Mouse (Mus musculus): ENCODE measurements around the gene Mcts1. TPM values are rescaled to one million over a fixed set of nuclear protein-coding genes. Genes with fewer than 3 reads are reported as not detected.

Mcts1 gene
- polyA plus RNA-seq, 1 experiment: 0.11 TPM

- no peaks in the 10 kb centered on the region for H3K36me3 ChIP-seq (ENCODE audit: control insufficient read depth)
- no peaks in the 10 kb centered on the region for H3K4me1 ChIP-seq (ENCODE audit: control insufficient read depth)
- no peak overlapping the region for H3K4me3 ChIP-seq (replicated peaks)
- TF ChIP-seq GATA1 (IDR thresholded peaks at IDR 0.05; ENCODE audit: low read length) (no peak), TAL1 (IDR thresholded peaks at IDR 0.05; ENCODE audit: low read length) (no peak)
- no peaks in the 10 kb centered on the region; the same call in 1 of the 2 replicates for H3K27me3 ChIP-seq (ENCODE audit: control insufficient read depth)
- peaks cover 7% of the 10 kb centered on the region for H3K9me3 ChIP-seq (ENCODE audit: control insufficient read depth, low read length)
Observed at GRCm38 (mm10) chrX:38650404-38651039, 50.1 kb downstream of the Mcts1 start.

DNA sequence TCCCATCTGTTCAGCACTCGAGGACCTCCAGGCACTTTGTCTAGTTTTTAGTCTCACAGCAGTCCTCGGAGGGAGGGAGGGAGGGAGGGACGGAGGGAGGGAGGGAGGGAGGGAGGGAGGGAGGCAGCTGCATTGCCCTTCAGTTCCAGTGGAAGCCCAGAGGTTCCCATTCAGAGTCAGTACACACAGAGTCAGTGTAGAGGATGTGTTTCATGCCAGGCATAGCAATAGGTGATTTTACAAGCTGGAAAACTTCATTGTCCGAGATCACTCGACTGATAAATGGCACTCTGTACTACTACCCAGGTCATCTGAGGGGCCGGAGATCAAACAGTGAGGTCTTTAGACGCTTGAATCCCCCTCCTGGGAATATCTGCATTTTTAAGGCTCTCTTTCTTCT is 50.8 kb downstream of the Mcts1 start:
- H3K36me3 ChIP-seq (ENCODE audit: control insufficient read depth): no peaks in the 10 kb centered on the region
- TF ChIP-seq GATA1 (IDR thresholded peaks at IDR 0.05; ENCODE audit: low read length) (no peak), TAL1 (IDR thresholded peaks at IDR 0.05; ENCODE audit: low read length) (no peak)
- H3K27me3 ChIP-seq (ENCODE audit: control insufficient read depth): no peaks in the 10 kb centered on the region; the same call in 1 of the 2 replicates
- H3K4me1 ChIP-seq (ENCODE audit: control insufficient read depth): no peaks in the 10 kb centered on the region
- no peak overlapping the region for H3K4me3 ChIP-seq (replicated peaks)
- H3K9me3 ChIP-seq (ENCODE audit: control insufficient read depth, low read length): peaks cover 7% of the 10 kb centered on the region

DNA sequence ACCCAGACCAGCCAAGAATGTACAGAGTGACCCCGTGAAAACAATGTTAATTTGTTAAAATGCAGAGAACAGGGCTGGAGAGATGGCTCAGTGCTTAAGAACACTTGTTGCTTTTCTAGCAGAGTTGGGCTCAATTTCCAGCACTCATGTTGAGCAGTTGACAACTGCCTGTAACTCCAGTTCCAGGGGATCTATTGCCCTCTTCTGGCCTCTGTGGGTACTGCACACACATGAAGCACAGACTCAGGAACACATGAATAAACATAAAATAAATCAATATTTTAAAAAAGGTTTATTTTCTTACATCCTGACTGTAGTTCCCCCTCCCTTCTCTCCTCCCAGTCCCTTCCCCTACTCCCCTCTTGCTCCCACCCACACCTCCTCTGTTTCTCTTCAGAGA is 52.8 kb downstream of the Mcts1 start:
- Histone ChIP-seq H3K27me3 (ENCODE audit: control insufficient read depth) (no peaks in the 10 kb centered on the region), H3K36me3 (ENCODE audit: control insufficient read depth) (no peaks in the 10 kb centered on the region), H3K4me1 (ENCODE audit: control insufficient read depth) (no peaks in the 10 kb centered on the region), H3K4me3 (replicated peaks) (no peak overlapping the region), H3K9me3 (ENCODE audit: control insufficient read depth, low read length) (peaks cover 7% of the 10 kb centered on the region)
- TF ChIP-seq GATA1 (IDR thresholded peaks at IDR 0.05; ENCODE audit: low read length): no peak
- no peak for TF ChIP-seq TAL1 (IDR thresholded peaks at IDR 0.05; ENCODE audit: low read length)

GRCm38 (mm10) chrX:38654681-38655080 is 54.3 kb downstream of the Mcts1 start:
- no peak for TF ChIP-seq TAL1 (IDR thresholded peaks at IDR 0.05; ENCODE audit: low read length)
- TF ChIP-seq GATA1 (IDR thresholded peaks at IDR 0.05; ENCODE audit: low read length): no peak
- peaks cover 7% of the 10 kb centered on the region for H3K9me3 ChIP-seq (ENCODE audit: control insufficient read depth, low read length)
- H3K4me3 ChIP-seq (replicated peaks): no peak overlapping the region
- no peaks in the 10 kb centered on the region for H3K36me3 ChIP-seq (ENCODE audit: control insufficient read depth)
- H3K4me1 ChIP-seq (ENCODE audit: control insufficient read depth): no peaks in the 10 kb centered on the region
- H3K27me3 ChIP-seq (ENCODE audit: control insufficient read depth): no peaks in the 10 kb centered on the region

- H3K4me3 ChIP-seq (replicated peaks): no peak overlapping the region
- TF ChIP-seq GATA1 (IDR thresholded peaks at IDR 0.05; ENCODE audit: low read length) (no peak), TAL1 (IDR thresholded peaks at IDR 0.05; ENCODE audit: low read length) (no peak)
- H3K36me3 ChIP-seq (ENCODE audit: control insufficient read depth): no peaks in the 10 kb centered on the region
- peaks cover 7% of the 10 kb centered on the region for H3K9me3 ChIP-seq (ENCODE audit: control insufficient read depth, low read length)
- no peaks in the 10 kb centered on the region for H3K4me1 ChIP-seq (ENCODE audit: control insufficient read depth)
- no peaks in the 10 kb centered on the region for H3K27me3 ChIP-seq (ENCODE audit: control insufficient read depth)
Observed at GRCm38 (mm10) chrX:38656206-38656883, 56.0 kb downstream of the Mcts1 start.

Other genes starting within 250 kb of the Mcts1 start
- gene Lamp2, start 144.1 kb upstream of the Mcts1 start, polyA plus RNA-seq (2012): 0.10 and 0.18 TPM in 2 replicates
- gene Cul4b, start 24.4 kb upstream of the Mcts1 start, polyA plus RNA-seq (2012): 0.16 and 0.18 TPM in 2 replicates
- gene C1galt1c1, start 34.5 kb downstream of the Mcts1 start, polyA plus RNA-seq (2012): 0.05 TPM in 1 of 2 replicates, not detected in the other
- not detected in 2 replicates for gene 6030498E09Rik, start 172.1 kb downstream of the Mcts1 start, polyA plus RNA-seq (2012)